Mouse (Mus musculus) E14TG2a.4 (cell line): ENCODE measurements around the gene B4galnt2.

Experiments used
- CTCF ChIP-seq: conservative IDR thresholded peaks from 2 replicates; pipeline ENCODE4 v1.5.1; 2014; ENCODE audit warnings: low read length
- NANOG ChIP-seq: IDR thresholded peaks from 2 replicates; pipeline ENCODE4 v1.6.1; 2014; ENCODE audit warnings: borderline replicate concordance, low read length, mixed read lengths
- POU5F1 ChIP-seq: IDR thresholded peaks from 2 replicates; pipeline ENCODE4 v1.6.1; 2014; ENCODE audit warnings: low read length, borderline replicate concordance

- TF ChIP-seq CTCF (no peak), NANOG (no peak), POU5F1 (no peak)
Measured at GRCm38 (mm10) chr11:95869918-95870470, 44.7 kb downstream of the B4galnt2 start.
